Mouse (Mus musculus) retina, postnatal 7 days (tissue): ENCODE data around the gene Slc9b1.

Source experiments
- DNase-seq: peaks from one replicate; pipeline ENCODE4 v3.0.0-alpha.2; 2012; ENCODE audit warnings: low read depth, low spot score

Slc9b1 gene

GRCm38 (mm10) chr3:135379868-135380267 is 32.0 kb downstream of the Slc9b1 start:
- no peak for DNase-seq

DNA sequence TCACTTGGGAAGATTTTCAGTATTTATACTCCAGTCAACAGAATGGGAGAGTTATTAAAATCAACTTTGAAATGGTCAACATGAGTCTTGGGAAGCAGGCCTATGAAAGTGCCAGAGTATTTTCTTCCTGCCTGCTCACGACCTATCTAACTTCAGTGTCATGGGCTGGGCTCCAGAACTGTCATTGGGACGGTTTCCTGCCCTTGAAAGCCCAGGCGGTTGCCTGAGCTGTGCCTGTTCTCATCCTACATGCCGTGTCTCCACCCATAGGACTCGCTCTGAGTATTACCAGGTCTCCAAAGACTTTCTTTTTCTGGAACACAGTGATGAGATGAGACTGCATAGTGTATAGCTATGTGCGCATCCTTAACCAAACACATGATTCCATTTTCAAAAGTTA is 45.4 kb downstream of the Slc9b1 start:
- DNase-seq, result no peak

GRCm38 (mm10) chr3:135395085-135395484 is 47.3 kb downstream of the Slc9b1 start:
- DNase-seq, result no peak

DNA sequence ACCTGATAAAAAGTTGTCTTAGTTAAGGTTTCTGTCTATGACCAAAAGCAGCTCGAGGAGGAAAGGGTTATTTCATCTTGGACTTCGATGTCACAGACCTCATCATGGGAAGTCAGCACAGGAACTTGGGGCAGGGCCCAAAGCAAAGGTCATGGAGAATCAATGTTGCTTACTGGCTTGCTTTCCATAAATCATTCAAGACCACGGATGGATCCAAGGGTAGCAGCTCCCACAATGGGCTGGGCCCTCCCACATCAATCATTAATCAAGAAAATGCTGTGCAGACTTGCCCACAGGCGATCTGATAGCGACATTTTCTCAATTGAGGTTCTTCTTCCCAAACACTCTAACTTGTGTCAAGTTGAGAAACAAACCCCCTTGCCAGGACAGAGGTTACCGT is 48.3 kb downstream of the Slc9b1 start:
- DNase-seq, result no peak

- no peak for DNase-seq
Measured at GRCm38 (mm10) chr3:135397112-135397511, 49.3 kb downstream of the Slc9b1 start.

- peak; percentile 74 for DNase-seq
Measured at GRCm38 (mm10) chr3:135402201-135402658, 54.4 kb downstream of the Slc9b1 start.

DNA sequence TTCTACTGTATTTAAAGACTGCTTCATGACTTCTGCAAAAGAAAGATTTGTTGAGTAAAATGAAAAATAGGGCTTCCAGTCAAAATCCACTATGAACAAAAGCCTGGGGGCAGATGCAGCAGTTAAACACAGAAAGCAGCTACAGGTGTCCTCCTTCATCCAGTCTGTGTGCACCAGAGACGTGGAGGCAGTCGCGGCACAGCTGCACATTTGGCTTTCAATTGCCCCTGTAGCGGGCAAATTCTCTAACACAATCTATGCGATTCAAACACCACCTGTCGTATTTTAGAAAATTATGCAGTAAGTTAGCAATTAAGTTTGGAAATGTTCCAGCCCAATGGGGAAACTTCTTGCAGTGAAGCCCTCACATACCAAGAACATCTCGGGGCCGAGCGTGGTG is 55.4 kb downstream of the Slc9b1 start:
- DNase-seq, result no peak

GRCm38 (mm10) chr3:135403856-135404255 is 56.0 kb downstream of the Slc9b1 start:
- DNase-seq, result no peak

GRCm38 (mm10) chr3:135404599-135404998 is 56.8 kb downstream of the Slc9b1 start:
- no peak for DNase-seq

DNA sequence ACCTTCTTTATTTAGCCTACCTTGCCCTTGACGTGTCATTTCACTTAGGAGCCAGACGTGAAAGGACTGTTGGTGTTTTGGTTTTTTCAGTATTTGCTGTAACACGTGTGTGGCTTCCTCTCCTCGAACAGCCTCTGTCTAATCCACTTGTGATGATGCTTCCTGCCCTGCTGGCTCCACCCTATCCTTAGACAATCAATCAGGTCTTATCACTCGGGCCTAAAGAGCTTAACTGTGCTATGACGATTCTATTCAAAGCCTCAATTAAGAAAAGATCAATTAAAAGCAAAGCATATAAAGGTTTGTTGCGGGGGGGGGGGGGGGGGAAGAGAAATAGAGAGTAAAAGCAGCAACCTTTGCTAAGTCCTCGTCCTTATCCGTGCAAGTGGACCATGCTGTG is 59.5 kb downstream of the Slc9b1 start:
- DNase-seq, result no peak

DNA sequence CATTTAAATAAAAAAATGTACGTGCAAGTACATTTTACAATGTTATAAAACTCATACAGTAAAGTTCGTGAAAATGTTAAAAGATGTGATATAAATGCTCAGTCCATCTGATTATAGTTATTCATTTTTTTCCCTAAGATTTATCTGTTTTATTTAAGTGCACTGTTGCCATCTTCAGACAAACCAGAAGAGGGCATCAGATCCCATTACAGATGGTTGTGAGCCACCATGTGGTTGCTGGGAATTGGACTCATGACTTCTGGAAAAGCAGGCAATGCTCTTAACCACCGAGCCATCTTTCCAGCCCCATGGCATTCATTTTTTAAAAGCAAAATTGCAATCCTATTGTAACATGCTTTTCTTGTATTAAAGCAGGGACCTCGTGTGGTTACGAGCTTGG is 61.4 kb downstream of the Slc9b1 start:
- no peak for DNase-seq

DNA sequence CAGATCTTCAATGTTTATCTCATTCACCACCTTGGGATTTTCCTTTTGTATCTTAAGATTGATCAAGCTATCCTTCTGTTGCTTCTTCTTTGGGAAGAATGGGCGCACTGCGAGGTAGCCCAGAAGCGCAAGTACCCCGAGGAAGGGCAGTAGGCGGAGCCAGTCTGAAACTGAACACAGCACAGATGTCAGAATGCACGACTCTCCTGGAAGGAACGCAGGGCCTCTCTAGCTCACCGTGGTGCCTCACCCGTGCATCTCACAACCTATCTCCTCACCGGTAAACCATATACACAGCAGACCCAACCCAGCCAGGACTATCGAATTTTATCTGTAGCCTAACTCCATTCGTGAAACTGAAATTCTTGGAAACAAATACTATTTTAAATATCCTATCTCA is 63.2 kb downstream of the Slc9b1 start:
- DNase-seq, result no peak

DNA sequence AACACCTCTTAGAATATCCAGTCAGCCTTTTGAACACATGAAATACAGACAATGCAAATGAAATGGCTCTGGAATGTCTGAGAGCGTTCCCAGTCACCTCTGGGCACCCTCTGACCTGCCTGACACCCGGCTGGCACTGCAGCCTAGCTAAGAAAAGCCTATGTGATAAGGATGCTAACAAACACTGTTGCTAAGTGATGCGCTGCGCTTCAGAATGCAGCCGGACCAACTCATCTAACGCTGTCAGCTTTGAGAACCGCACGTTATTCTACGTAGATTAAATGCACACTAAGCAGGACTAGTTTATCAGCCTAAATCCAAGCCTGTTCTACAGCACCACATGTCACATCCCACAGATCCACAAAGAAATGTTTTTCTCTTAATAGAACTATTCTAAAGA is 64.0 kb downstream of the Slc9b1 start:
- no peak for DNase-seq

GRCm38 (mm10) chr3:135417245-135417644 is 69.4 kb downstream of the Slc9b1 start:
- no peak for DNase-seq

GRCm38 (mm10) chr3:135417799-135418198 is 70.0 kb downstream of the Slc9b1 start:
- DNase-seq, result no peak

DNA sequence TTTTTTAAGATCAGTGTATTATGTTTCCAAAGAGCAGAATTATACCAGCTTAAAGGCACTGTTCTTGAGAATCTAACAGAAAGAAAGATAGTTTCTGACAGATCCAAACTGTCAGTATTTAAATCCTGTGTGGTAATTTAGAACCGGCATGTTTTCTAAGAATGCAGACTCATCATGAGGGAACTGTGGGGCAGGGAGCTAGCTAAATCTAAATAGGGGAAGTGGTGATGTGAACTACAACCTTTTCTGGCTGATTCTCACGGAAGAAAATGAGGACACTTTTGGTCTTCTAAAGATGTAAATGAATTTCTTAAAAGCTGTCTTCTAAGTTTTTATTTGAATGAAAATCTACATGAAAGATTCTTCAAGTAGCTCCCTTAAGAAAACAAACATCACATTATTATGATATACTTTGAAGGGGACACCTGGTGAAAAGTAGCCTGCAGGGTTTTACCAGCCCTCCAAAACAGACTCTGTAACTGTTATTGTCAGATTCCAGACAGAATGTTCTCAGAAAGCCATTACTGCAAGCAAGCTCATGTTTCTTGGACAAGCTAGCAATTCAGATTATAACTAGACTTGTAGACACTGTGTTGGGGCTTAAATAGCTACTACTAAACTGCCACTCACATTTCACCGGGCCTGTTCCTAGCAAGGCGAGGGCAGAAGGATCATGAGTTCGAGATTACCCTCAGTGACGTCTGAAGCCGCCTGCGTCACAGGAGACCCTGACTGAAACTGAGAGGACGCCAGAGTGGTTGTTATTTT is 72.9 kb downstream of the Slc9b1 start:
- no peak for DNase-seq

- DNase-seq, result no peak
Measured at GRCm38 (mm10) chr3:135421310-135421594, 73.4 kb downstream of the Slc9b1 start.

DNA sequence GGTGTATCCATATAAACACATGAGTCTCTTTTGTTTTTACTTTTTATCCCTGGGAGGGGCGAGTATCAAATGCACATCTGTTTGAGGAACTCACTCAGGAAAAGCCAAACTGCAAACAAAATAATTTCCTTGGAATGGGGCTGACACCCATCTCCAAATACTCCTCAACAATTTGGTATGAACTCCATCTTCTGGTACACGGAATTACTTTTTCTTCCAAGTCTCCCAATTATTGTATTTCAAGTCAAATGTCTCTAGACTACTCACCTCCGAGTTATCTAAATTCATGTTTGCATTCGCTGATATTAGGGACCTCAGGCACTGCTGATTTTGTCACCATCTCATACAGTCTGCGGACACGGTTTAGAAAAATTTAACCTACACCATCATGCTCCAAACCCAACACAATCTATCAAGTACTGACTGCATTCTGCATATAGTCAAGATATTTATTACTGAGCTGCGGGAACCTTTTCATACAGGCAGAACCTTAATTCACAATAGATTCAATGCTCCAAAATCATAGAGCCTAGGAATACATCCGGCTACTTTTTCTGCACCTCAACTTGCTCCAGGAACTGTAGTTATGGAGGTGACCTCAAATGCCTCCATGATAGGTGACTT is 74.5 kb downstream of the Slc9b1 start:
- DNase-seq, result no peak

GRCm38 (mm10) chr3:135422856-135423607 is 75.2 kb downstream of the Slc9b1 start:
- peak; percentile 79 for DNase-seq

- no peak for DNase-seq
Measured at GRCm38 (mm10) chr3:135423608-135424212, 75.9 kb downstream of the Slc9b1 start, which contains the start of gene Cisd2. Cisd2 (minus strand) TSS chr3:135423925.

DNA sequence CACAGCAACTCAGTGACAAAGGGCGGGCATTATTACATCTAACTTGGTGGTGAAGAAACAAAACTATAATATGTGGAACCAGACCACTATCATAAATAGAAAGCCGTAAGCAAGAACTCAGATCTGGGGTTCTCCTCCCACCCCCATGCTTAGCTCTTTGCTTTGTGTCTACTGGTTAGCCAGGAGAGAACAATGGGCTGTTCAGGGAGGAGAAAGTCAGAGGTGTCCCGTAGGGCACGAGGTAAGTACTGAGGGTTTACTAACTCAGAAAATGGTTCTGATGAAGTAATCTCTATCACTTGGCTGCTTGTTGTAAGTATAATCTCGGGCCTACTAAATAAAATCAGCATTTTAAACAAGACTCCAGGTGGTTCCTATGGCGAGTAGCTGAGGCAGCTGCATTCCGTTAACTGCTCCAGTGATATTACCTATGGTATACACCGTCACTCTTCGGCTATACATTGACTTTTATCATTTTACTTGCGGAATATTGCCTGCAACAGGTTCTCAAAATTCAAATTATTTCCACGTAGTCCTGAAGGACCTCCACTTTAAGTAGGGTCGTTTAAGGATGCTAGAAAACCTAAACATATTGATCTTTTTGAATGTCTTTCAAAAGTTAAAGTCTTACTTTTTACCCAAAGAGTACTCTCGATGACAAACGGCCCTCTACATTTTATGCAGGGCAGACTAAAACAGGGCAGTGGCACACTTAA is 89.2 kb downstream of the Slc9b1 start:
- DNase-seq, result no peak
